Mouse (Mus musculus): ENCODE results near the gene Olfr764-ps1. TPM values are rescaled to one million over a fixed set of nuclear protein-coding genes. Genes with fewer than 3 reads are reported as not detected.
"Not testable (repeated sequence)": the region's sequence is repeated elsewhere in the genome, so short reads cannot be mapped to it uniquely, and the experiment has no call there.

Olfr764-ps1 gene
- total and polyA plus RNA-seq, 2 experiments from 2014 or later, result not detected

DNA sequence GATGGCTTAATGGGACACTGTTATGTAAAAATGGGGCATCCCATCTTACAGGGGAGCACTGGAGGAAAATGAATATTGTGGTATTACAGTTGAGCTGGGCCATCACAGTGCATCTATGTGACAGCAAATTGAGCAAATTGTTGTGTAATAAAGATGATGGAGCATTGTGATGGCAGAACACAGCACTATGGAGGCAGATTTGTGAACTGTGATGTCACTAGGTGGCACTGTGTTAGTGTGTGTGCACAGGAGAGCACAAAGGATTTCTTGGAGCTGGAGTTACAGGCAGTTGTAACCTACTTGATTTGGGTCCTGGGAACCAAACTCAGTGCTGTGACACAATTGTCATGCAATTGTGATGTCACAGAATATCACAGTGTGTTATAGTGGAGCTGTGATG is 16.4 kb downstream of the Olfr764-ps1 start:
- H3K27me3 ChIP-seq (ENCODE audit: insufficient read depth, low read length), result no peaks in the 10 kb centered on the region
- no peaks in the 10 kb centered on the region for H3K4me1 ChIP-seq (ENCODE audit: insufficient read depth, low read length)
- H3K9ac ChIP-seq (replicated peaks; ENCODE audit: low read length, poor library complexity, severe bottlenecking), result no peak overlapping the region
- H3K4me3 ChIP-seq (ENCODE audit: low read depth, low read length), result no peak overlapping the region
- DNase-seq (ENCODE audit: low spot score), result no peak
- no peak overlapping the region for H3K27ac ChIP-seq (ENCODE audit: low read depth, low read length)
- H3K9me3 ChIP-seq (ENCODE audit: low read length), result no peaks in the 10 kb centered on the region
- H3K4me2 ChIP-seq (ENCODE audit: low read depth, low read length, poor library complexity, severe bottlenecking), result no peak overlapping the region
- H3K36me3 ChIP-seq (ENCODE audit: insufficient read depth, low read length), result no peaks in the 10 kb centered on the region
- no peak for ATAC-seq (ENCODE audit: low FRiP score)
- TF ChIP-seq CTCF (IDR thresholded peaks at IDR 0.05), result 0 out of 2 replicates have a peak, but pooled peaks have one; percentile 22

DNA sequence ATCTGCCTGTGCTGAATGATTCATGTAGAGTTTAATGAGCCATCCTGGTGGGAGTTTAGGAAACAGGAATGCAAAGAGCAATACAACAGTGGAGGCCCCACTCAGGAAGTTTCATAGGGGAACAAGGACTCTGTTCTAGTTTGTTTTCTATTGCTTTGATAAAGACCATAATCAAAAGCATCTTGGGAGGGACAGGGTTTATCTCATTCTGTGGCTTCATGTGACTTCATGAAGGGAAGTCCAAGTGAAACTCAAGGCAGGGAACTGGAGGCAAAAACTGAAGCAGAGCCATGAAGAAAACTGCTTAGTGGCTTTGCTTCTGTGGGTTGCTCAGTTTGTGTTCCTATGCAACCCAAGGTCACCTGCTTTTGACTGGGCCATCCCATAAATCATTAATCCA is 25.2 kb downstream of the Olfr764-ps1 start:
- Histone ChIP-seq H3K4me2 (ENCODE audit: low read depth, low read length, poor library complexity, severe bottlenecking) (no peak overlapping the region), H3K4me3 (ENCODE audit: low read depth, low read length) (no peak overlapping the region), H3K9ac (replicated peaks; ENCODE audit: low read length, poor library complexity, severe bottlenecking) (no peak overlapping the region), H3K4me1 (ENCODE audit: insufficient read depth, low read length) (no peaks in the 10 kb centered on the region), H3K27me3 (ENCODE audit: insufficient read depth, low read length) (no peaks in the 10 kb centered on the region), H3K36me3 (ENCODE audit: insufficient read depth, low read length) (no peaks in the 10 kb centered on the region), H3K9me3 (ENCODE audit: low read length) (no peaks in the 10 kb centered on the region), H3K27ac (ENCODE audit: low read depth, low read length) (no peak overlapping the region)
- ATAC-seq (ENCODE audit: low FRiP score) (no peak), DNase-seq (ENCODE audit: low spot score) (no peak)
- no peak for TF ChIP-seq CTCF (IDR thresholded peaks at IDR 0.05)

DNA sequence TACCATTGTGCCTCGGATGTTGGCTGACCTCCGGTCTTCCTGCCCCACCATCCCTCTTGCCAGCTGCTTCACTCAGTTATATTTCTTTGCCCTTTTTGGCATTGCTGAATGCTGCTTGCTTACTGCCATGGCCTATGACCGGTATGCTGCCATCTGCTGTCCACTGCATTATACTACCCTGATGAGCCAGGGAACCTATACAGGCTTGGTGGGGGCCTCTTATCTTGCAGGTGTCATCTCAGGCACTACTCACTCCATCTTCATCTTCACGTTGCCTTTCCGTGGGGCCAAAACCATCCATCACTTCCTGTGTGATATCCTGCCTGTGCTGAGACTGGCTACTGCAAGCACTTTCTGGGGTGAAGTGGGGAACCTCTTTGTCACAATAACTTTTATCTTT is 28.2 kb downstream of the Olfr764-ps1 start:
- ATAC-seq (ENCODE audit: low FRiP score), result not testable (repeated sequence)

DNA sequence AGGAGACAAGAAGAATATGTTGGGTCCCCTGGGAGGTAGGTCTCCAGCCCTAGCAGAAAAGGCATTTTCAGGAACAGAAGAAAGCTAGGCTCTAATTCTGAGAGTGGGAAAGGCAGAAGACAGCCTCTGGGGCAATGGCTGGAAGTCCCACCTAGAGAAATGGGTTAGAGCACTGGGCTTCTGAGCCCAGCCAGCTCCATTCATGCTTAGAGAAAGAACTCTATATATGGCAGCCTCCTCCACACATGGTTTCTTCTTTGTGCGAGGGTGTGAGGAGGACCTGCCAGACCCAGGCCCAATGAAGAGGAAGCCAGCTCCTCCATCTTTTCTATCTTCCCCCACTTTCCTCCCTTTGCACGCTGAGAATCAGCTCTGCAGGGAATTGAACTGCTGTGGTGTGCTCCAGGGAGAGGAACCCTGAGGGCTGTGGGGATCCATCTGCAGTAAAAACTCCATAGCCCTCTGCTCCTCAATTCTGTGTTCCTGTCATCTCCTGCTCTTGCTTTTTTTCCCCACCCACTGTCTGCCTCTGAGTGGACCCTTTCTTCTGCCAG is 29.3 kb downstream of the Olfr764-ps1 start, which contains the start of gene Olfr763:
Gene Olfr763, plus strand, starts transcription at position 504 of the 554 bp plus-strand sequence.
- 74% methylated on average over 2 of the region's 2 CpGs for WGBS
- H3K4me1 ChIP-seq (ENCODE audit: insufficient read depth, low read length), result no peaks in the 10 kb centered on the region
- no peaks in the 10 kb centered on the region for H3K36me3 ChIP-seq (ENCODE audit: insufficient read depth, low read length)
- H3K4me3 ChIP-seq (ENCODE audit: low read depth, low read length), result no peak within 1 kb of the TSS
- no peaks in the 10 kb centered on the region for H3K27me3 ChIP-seq (ENCODE audit: insufficient read depth, low read length)
- H3K9me3 ChIP-seq (ENCODE audit: low read length), result no peaks in the 10 kb centered on the region
- ATAC-seq (ENCODE audit: low FRiP score) (no peak), DNase-seq (ENCODE audit: low spot score) (no peak)
- H3K27ac ChIP-seq (ENCODE audit: low read depth, low read length), result no peak within 1 kb of the TSS
- no peak within 1 kb of the TSS for H3K9ac ChIP-seq (replicated peaks; ENCODE audit: low read length, poor library complexity, severe bottlenecking)
- H3K4me2 ChIP-seq (ENCODE audit: low read depth, low read length, poor library complexity, severe bottlenecking), result no peak within 1 kb of the TSS
- TF ChIP-seq CTCF (IDR thresholded peaks at IDR 0.05), result no peak

More for the DNA sequence above, 28.2 kb downstream of the Olfr764-ps1 start:
- H3K36me3 ChIP-seq (ENCODE audit: insufficient read depth, low read length); H3K27ac ChIP-seq (ENCODE audit: low read depth, low read length); H3K9ac ChIP-seq (replicated peaks; ENCODE audit: low read length, poor library complexity, severe bottlenecking); H3K9me3 ChIP-seq (ENCODE audit: low read length); H3K27me3 ChIP-seq (ENCODE audit: insufficient read depth, low read length); H3K4me1 ChIP-seq (ENCODE audit: insufficient read depth, low read length); H3K4me2 ChIP-seq (ENCODE audit: low read depth, low read length, poor library complexity, severe bottlenecking); DNase-seq (ENCODE audit: low spot score); H3K4me3 ChIP-seq (ENCODE audit: low read depth, low read length): not testable (repeated sequence)
- 69% methylated on average over 2 of the region's 5 CpGs for WGBS

DNA sequence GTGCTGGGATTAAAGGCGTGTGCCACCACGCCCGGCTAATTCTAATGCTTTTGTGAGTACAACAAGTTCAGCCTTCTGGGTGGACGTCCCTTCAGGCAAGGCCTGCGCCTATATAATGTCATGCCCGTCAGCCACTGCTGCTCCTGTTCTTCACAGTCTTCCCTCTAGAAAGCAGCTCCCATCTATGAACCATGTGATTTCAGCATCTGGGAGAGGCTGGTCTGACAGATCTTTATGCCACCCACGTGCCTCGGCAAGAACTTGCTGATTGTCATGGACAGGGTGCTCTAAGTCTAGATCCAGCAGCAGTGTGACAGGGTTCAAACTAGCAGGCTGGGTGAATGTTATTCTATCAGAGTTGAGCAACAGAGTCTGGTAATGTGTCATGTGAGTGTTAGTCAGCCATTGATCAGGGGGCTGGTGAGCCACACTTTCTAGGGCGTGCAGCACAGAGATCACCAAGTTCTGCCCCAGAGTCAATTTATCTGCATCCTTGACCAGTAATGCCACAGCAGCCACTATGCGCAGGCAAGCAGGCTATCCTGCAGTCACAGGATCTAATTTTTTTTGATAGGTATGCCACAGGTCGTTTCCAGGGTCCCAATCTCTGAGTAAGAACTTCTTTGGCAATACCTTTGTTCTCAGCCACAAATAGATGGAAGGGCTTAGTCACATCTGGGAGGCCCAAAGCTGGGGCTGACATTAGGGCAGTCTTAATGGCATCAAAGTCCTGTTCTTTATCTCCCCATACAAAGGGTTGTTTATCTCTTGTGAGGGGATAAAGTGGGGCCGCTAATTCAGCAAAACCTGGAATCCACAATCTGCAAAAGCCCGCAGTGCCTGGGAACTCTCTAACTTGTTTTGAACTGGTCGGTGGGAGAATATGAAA is 35.4 kb downstream of the Olfr764-ps1 start:
- no peak overlapping the region for H3K27ac ChIP-seq (ENCODE audit: low read depth, low read length)
- ATAC-seq (ENCODE audit: low FRiP score) (no peak), DNase-seq (ENCODE audit: low spot score) (no peak)
- H3K9me3 ChIP-seq (ENCODE audit: low read length), result no peaks in the 10 kb centered on the region
- H3K36me3 ChIP-seq (ENCODE audit: insufficient read depth, low read length), result no peaks in the 10 kb centered on the region
- TF ChIP-seq CTCF (IDR thresholded peaks at IDR 0.05), result no peak
- no peaks in the 10 kb centered on the region for H3K27me3 ChIP-seq (ENCODE audit: insufficient read depth, low read length)
- H3K9ac ChIP-seq (replicated peaks; ENCODE audit: low read length, poor library complexity, severe bottlenecking), result no peak overlapping the region
- no peak overlapping the region for H3K4me3 ChIP-seq (ENCODE audit: low read depth, low read length)
- WGBS, result 72% methylated on average over 14 of the region's 14 CpGs
- no peak overlapping the region for H3K4me2 ChIP-seq (ENCODE audit: low read depth, low read length, poor library complexity, severe bottlenecking)
- H3K4me1 ChIP-seq (ENCODE audit: insufficient read depth, low read length), result no peaks in the 10 kb centered on the region

DNA sequence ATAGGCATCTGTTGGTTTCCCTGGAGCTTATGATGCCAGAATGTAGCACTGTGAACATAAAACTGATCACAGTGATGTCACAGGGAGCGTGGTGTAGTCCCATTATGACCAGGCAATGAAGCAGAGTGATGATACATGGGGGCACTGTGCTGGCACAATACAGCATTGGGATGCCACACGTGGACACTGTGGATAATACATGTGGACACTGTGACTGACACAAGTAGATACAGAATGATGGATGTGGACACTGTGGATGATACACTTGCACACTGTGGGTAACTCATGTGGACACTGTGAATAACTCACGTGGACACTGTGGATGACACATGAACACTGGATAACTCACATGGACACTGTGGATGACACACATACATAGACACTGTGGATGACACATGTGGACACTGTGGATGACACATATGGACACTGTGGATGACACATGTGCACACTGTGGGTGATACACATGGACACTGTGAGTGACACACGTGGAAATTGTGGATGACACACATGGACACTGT is 43.1 kb downstream of the Olfr764-ps1 start:
- Histone ChIP-seq H3K4me2 (ENCODE audit: low read depth, low read length, poor library complexity, severe bottlenecking) (no peak overlapping the region), H3K36me3 (ENCODE audit: insufficient read depth, low read length) (no peaks in the 10 kb centered on the region), H3K9ac (replicated peaks; ENCODE audit: low read length, poor library complexity, severe bottlenecking) (no peak overlapping the region), H3K27ac (ENCODE audit: low read depth, low read length) (no peak overlapping the region), H3K4me1 (ENCODE audit: insufficient read depth, low read length) (no peaks in the 10 kb centered on the region), H3K4me3 (ENCODE audit: low read depth, low read length) (no peak overlapping the region), H3K27me3 (ENCODE audit: insufficient read depth, low read length) (no peaks in the 10 kb centered on the region), H3K9me3 (ENCODE audit: low read length) (no peaks in the 10 kb centered on the region)
- no peak for TF ChIP-seq CTCF (IDR thresholded peaks at IDR 0.05)
- ATAC-seq (ENCODE audit: low FRiP score), result no peak; the same call in 1 of the 2 replicates
- 78% methylated on average over 4 of the region's 4 CpGs for WGBS
- DNase-seq (ENCODE audit: low spot score), result no peak

All from midbrain, postnatal 0 days (tissue).